Mouse (Mus musculus) ES-E14 (cell line): ENCODE results near the gene Scyl2. TPM values are rescaled to one million over a fixed set of nuclear protein-coding genes. Genes with fewer than 3 reads are reported as not detected.

Experiments used
- DNase-seq: peaks from one replicate; pipeline ENCODE4 v3.0.0-alpha.2; 2013; ENCODE audit warnings: low read depth, low spot score
- H3K27ac ChIP-seq: 2 replicates; pipeline ENCODE4 v1.5.1; 2012; ENCODE audit warnings: low read depth, mild to moderate bottlenecking, low read length, moderate library complexity, mixed read lengths; ENCODE audit not compliant: poor library complexity, insufficient read depth, severe bottlenecking
- H3K36me3 ChIP-seq: 2 replicates; pipeline ENCODE4 v1.6.1; 2012; ENCODE audit warnings: mild to moderate bottlenecking, low read length, moderate library complexity, mixed read lengths; ENCODE audit not compliant: control insufficient read depth, poor library complexity, insufficient read depth, severe bottlenecking
- H3K4me1 ChIP-seq, 2 experiments: fragments of 150-350 bp in 1 of 2; sonication (generic) in 1 of 2; 2 replicates each; pipeline ENCODE4 v1.6.1; 2012; ENCODE audit warnings: low read length in 2 of 2, mild to moderate bottlenecking in 1 of 2, mixed read lengths in 1 of 2; ENCODE audit not compliant: control insufficient read depth in 2 of 2, insufficient read depth in 2 of 2, poor library complexity in 1 of 2
- H3K4me3 ChIP-seq, 2 experiments: fragments of 150-350 bp in 1 of 2; sonication (generic) in 1 of 2; 2 replicates each; pipeline ENCODE4 v1.5.1; 2012; ENCODE audit warnings: low read length in 2 of 2, low read depth in 1 of 2, mild to moderate bottlenecking in 1 of 2, mixed read lengths in 1 of 2; ENCODE audit not compliant: insufficient read depth in 1 of 2, poor library complexity in 1 of 2, severe bottlenecking in 1 of 2
- H3K9ac ChIP-seq: 2 replicates; pipeline ENCODE4 v1.6.1; 2012; ENCODE audit warnings: low read depth, mild to moderate bottlenecking, low read length, mixed read lengths; ENCODE audit not compliant: poor library complexity, insufficient read depth, severe bottlenecking
- H3K9me3 ChIP-seq: fragments of 150-350 bp; sonication (generic); 2 replicates; pipeline ENCODE4 v1.6.1; 2012; ENCODE audit warnings: low read depth, mild to moderate bottlenecking, low read length; ENCODE audit not compliant: control insufficient read depth, insufficient read depth
- CHD2 ChIP-seq: IDR thresholded peaks from 2 replicates; pipeline ENCODE4 v1.6.1; 2014; ENCODE audit warnings: mild to moderate bottlenecking, low read depth, low read length, inconsistent platforms
- HCFC1 ChIP-seq: IDR thresholded peaks from 2 replicates; pipeline ENCODE4 v1.6.1; 2012; ENCODE audit warnings: low read length, inconsistent platforms, borderline replicate concordance; ENCODE audit not compliant: insufficient read depth
- MAFK ChIP-seq: IDR thresholded peaks from 2 replicates; pipeline ENCODE4 v1.6.1; 2014; ENCODE audit warnings: mild to moderate bottlenecking, low read depth, low read length, inconsistent platforms; ENCODE audit not compliant: insufficient read depth
- ZC3H11A ChIP-seq: IDR thresholded peaks from 2 replicates; pipeline ENCODE4 v1.6.1; 2012; ENCODE audit warnings: low read depth, mild to moderate bottlenecking, inconsistent platforms, low read length, borderline replicate concordance
- ZNF384 ChIP-seq: IDR thresholded peaks from 2 replicates; pipeline ENCODE4 v1.6.1; 2012; ENCODE audit warnings: low read depth, low read length, inconsistent platforms
- in situ Hi-C, 2 experiments: fragments of 600-800 bp; cut with MboI; formaldehyde crosslinking; loops; one replicate each; pipeline ENCODE4 v1.15.1; 2025; ENCODE audit warnings: low sequenced_read_pairs in 2 of 2, inconsistent platforms in 1 of 2; ENCODE audit not compliant: unreplicated experiment in 2 of 2
- total RNA-seq: library from RNA; depleted of rRNA; stranded (reverse); fragments of 300-350 nt; gene quantifications from 2 replicates; pipeline ENCODE4 v1.2.3, GENCODE M21; 2012

Scyl2 gene
- total RNA-seq, 1 experiment: 17.7 TPM

DNA sequence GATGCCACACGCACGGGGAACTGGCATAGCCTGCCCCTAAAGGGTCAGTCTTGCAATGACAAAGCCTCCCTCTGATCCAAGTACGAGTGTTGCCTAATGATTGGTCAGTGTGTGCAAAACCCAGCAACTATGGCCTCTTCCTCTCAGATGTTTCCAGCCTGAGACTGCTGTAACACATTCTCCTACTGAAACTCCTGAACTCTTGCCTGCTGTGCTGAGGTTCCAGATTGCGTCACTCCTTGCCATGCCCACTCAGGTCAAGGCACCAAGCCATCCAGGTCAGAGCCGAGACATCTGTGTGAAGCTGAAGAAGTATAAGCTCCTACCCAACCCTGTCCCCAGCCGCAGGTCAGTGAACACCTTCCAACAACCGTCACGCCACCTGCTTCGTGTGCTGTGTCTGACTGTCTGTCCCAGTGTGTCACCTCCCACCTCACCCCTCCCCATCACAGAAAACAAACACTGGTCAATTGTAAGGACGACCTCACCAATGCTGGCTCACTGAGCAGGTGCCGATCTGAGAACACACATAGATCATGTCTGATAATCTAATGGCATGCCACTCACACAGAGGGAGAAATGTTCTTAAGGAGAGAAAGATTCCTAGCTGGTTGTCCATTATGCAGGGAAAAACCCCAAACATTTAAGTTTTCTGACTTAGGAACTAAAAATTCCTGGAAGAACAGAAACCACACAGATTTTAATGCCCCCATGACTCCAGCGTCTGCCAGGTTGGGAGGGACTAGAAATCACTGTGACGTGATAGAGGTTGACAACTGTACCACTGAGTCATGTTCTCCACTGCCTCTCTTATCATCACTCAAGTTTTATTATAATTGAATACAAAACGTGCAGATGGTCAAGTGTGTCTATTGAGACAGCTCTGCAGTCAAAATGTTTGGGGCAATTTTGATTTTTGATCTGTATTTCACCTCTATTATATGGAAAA is 36.4 kb upstream of the Scyl2 start:
- Histone ChIP-seq H3K9ac (no peak overlapping the region), H3K4me3 (no peak overlapping the region), H3K27ac (no peak overlapping the region; the same call in 1 of the 2 replicates), H3K9me3 (no peaks in the 10 kb centered on the region), H3K4me1 (no peaks in the 10 kb centered on the region), H3K36me3 (peaks cover 13% of the 10 kb centered on the region)
- in situ Hi-C loops: no loop called here
- TF ChIP-seq ZC3H11A: no peak
- TF ChIP-seq ZNF384: no peak
- no peak for TF ChIP-seq HCFC1
- TF ChIP-seq CHD2: no peak
- TF ChIP-seq MAFK: no peak
- DNase-seq: no peak

DNA sequence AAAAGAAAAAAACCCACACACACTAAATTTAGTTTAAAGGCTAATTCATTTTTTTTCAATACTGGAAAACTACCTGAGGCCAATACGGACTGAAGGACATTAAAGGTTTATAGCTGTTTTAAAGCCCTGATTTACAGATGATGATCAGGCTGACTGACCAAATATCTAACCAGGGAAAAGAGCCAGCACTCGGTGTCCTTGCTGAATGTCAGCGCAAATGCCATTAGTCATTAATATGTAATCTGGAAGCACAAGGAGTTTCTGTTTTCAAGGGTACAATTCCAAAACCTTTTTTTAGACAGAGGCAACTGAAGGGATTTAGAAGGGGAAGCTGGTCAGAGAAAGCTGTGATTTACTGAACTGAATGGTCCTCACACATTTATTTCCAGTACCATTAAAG is 34.7 kb upstream of the Scyl2 start:
- no peak overlapping the region for H3K4me3 ChIP-seq
- H3K27ac ChIP-seq: no peak overlapping the region
- TF ChIP-seq HCFC1 (no peak), ZC3H11A (no peak), CHD2 (no peak)
- DNase-seq: no peak
- no peaks in the 10 kb centered on the region for H3K9me3 ChIP-seq
- no peaks in the 10 kb centered on the region for H3K4me1 ChIP-seq
- no peak overlapping the region for H3K9ac ChIP-seq
- H3K36me3 ChIP-seq: peaks cover 13% of the 10 kb centered on the region
- in situ Hi-C loops: no loop called here

DNA sequence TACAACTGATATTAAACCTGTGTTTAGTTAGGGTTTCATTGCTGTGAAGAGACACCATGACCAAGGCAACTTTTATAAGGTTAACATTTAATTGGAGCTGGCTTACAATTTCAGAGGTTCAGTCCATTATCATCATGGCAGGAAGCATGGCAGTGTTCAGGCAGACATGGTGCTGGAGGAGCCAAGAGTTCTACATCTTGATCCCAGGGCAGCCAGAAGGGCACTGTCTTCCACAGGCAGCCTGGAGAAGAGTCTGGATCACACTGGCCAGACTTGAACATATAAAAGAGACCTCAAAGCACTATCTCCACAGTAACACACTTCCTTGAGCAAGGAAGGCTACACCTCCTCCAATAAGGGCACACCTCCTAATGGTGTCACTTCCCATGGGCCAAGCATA is 34.2 kb upstream of the Scyl2 start:
- in situ Hi-C loops: no loop called here
- no peak for DNase-seq
- Histone ChIP-seq H3K36me3 (peaks cover 15% of the 10 kb centered on the region), H3K9me3 (no peaks in the 10 kb centered on the region), H3K9ac (no peak overlapping the region), H3K4me3 (no peak overlapping the region), H3K27ac (no peak overlapping the region), H3K4me1 (no peaks in the 10 kb centered on the region)
- TF ChIP-seq ZNF384 (no peak), CHD2 (no peak), HCFC1 (no peak), ZC3H11A (no peak), MAFK (no peak)

DNA sequence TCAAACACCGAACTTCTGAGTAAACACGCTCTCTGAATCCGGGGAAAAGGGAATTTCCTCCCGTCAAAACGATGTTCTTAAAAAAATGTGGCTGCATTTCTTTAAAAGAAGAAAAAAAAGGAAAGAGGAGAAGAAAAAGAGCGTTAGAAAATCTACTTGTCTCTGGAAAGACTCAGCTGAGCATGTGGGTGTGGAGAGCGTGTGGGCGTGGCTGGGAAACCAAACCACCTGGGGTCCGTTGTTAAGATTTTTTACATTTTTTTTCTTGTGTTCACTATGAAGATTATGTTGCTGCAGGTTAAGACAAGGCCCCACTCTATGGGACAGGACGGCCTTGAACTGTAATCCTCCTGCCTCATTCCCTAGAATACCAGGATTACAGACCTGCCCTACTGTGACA is 28.8 kb upstream of the Scyl2 start:
- TF ChIP-seq HCFC1 (no peak), ZC3H11A (no peak), ZNF384 (no peak), CHD2 (no peak), MAFK (no peak)
- Histone ChIP-seq H3K4me1 (0 out of 4 replicates have a peak, but pooled peaks cover 0 to 3% of the 10 kb centered on the region in 2 experiments), H3K9me3 (no peaks in the 10 kb centered on the region), H3K36me3 (peaks cover 10% of the 10 kb centered on the region), H3K9ac (no peak overlapping the region), H3K27ac (no peak overlapping the region), H3K4me3 (no peak overlapping the region)
- no peak for DNase-seq
- in situ Hi-C loops: no loop called here
